Mouse (Mus musculus): ENCODE data around the gene Gm28230. TPM values are rescaled to one million over a fixed set of nuclear protein-coding genes. Genes with fewer than 3 reads are reported as not detected.

The Gm28230 gene
- polyA plus RNA-seq, 1 experiment from 2014 or later = 3.9 TPM

DNA sequence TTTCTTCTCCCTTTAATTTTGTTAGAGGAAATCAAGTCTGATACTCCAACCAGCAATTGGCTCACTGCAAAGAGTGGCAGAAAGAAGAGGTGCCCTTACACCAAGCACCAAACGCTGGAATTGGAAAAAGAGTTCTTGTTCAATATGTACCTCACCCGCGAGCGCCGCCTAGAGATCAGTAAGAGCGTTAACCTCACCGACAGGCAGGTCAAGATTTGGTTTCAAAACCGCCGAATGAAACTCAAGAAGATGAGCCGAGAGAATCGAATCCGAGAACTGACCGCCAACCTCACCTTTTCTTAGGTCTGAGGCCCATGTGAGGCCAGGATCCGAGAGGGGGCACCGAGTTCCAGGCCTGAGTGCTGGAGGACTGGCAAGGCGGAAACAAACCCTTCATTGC lies 32.5 kb upstream of the Gm28230 start:
- under 1% methylated on average over 16 of the region's 16 CpGs for WGBS
- H3K27me3 ChIP-seq (ENCODE audit: control insufficient read depth, insufficient read depth, low read length) = peaks cover 86% of the 10 kb centered on the region

DNA sequence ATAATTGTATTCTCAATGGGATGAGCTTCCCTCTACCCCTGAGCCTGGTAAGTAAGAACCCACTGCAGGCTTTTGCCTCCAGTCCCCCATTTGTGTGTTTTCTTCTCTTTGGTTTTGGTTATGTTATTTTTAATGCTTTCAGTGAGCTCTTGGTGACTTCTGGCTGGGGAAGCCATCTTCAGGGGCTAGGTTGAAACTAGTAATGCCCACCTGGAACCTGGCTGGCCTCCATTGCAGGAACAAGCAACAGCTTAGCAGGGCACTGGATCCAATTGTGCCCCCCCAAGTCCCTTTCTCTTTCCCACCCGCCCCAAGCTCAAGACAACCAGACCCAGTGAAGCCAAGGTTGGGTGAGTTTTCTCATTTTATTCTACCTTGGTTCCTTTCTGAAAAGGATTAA lies 31.1 kb upstream of the Gm28230 start:
- peaks cover 8% of the 10 kb centered on the region; the same call in 1 of the 2 replicates for H3K4me1 ChIP-seq (ENCODE audit: control insufficient read depth, insufficient read depth, low read length)
- H3K27ac ChIP-seq (ENCODE audit: low read depth, low read length) = no peak overlapping the region
- 0% methylated on average over 1 of the region's 1 CpGs for WGBS
- H3K4me3 ChIP-seq (ENCODE audit: low read depth, low read length) = no peak overlapping the region
- no peaks in the 10 kb centered on the region for H3K9me3 ChIP-seq (ENCODE audit: control insufficient read depth, low read length)
- no peak for ATAC-seq (ENCODE audit: insufficient read depth, low FRiP score, low TSS enrichment)
- peaks cover 86% of the 10 kb centered on the region for H3K27me3 ChIP-seq (ENCODE audit: control insufficient read depth, insufficient read depth, low read length)
- no peak for DNase-seq (ENCODE audit: low spot score)
- H3K36me3 ChIP-seq (ENCODE audit: control insufficient read depth, insufficient read depth, low read length) = no peaks in the 10 kb centered on the region
- H3K4me2 ChIP-seq (ENCODE audit: low read depth) = peak overlapping the region; percentile 76
- H3K9ac ChIP-seq (ENCODE audit: low read length) = peak overlapping the region; percentile 89; the same call in 1 of the 2 replicates

More for the DNA sequence above, 32.5 kb upstream of the Gm28230 start:
- DNase-seq (ENCODE audit: low spot score) (peak; percentile 72), ATAC-seq (ENCODE audit: insufficient read depth, low FRiP score, low TSS enrichment) (no peak)
- no peak overlapping the region for H3K27ac ChIP-seq (ENCODE audit: low read depth, low read length)
- H3K4me2 ChIP-seq (ENCODE audit: low read depth) = peak overlapping the region; percentile 76
- H3K9ac ChIP-seq (ENCODE audit: low read length) = peak overlapping the region; percentile 62; the same call in 1 of the 2 replicates
- peak overlapping the region; percentile 46; the same call in 1 of the 2 replicates for H3K4me3 ChIP-seq (ENCODE audit: low read depth, low read length)
- H3K9me3 ChIP-seq (ENCODE audit: control insufficient read depth, low read length) = no peaks in the 10 kb centered on the region
- H3K4me1 ChIP-seq (ENCODE audit: control insufficient read depth, insufficient read depth, low read length) = 0 out of 2 replicates have a peak, but pooled peaks cover 5% of the 10 kb centered on the region
- H3K36me3 ChIP-seq (ENCODE audit: control insufficient read depth, insufficient read depth, low read length) = no peaks in the 10 kb centered on the region

DNA sequence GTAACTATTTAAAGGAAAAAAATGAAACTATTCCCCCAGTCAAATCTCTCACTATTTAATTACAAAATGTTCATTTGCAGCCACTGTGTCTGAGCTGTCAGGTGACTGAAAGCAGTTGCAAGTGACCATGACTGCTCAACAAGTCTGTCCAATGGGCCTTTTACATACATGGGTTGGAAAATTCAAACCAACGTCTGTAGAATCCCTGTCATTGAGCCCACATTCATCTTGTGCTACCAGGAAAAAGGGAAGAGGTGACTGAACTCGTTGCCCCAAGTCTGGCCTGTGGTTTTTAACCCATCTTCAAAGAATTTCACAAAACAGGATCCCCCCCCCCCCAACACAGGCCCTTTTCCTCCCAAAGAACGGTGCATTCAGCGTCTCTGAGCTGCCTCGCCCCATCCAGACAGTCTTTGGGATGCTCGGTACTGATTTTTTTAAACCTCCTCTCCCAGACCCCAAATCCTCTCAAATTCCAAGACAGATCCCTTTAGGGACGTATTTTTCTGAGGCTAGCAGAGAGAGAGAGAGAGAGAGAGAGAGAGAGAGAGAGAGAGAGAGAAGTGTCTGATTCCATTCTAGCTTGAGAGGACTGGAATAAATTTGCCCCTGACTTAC lies 30.6 kb upstream of the Gm28230 start:
- DNase-seq (ENCODE audit: low spot score) = no peak
- no peaks in the 10 kb centered on the region for H3K9me3 ChIP-seq (ENCODE audit: control insufficient read depth, low read length)
- ATAC-seq (ENCODE audit: insufficient read depth, low FRiP score, low TSS enrichment) = no peak
- WGBS = 4% methylated on average over 7 of the region's 7 CpGs
- peak overlapping the region; percentile 63 for H3K4me3 ChIP-seq (ENCODE audit: low read depth, low read length)
- peak overlapping the region; percentile 89 for H3K9ac ChIP-seq (ENCODE audit: low read length)
- peak overlapping the region; percentile 83 for H3K27ac ChIP-seq (ENCODE audit: low read depth, low read length)
- peak overlapping the region; percentile 76 for H3K4me2 ChIP-seq (ENCODE audit: low read depth)
- H3K36me3 ChIP-seq (ENCODE audit: control insufficient read depth, insufficient read depth, low read length) = no peaks in the 10 kb centered on the region
- H3K27me3 ChIP-seq (ENCODE audit: control insufficient read depth, insufficient read depth, low read length) = peaks cover 90% of the 10 kb centered on the region
- peaks cover 8% of the 10 kb centered on the region; the same call in 1 of the 2 replicates for H3K4me1 ChIP-seq (ENCODE audit: control insufficient read depth, insufficient read depth, low read length)

DNA sequence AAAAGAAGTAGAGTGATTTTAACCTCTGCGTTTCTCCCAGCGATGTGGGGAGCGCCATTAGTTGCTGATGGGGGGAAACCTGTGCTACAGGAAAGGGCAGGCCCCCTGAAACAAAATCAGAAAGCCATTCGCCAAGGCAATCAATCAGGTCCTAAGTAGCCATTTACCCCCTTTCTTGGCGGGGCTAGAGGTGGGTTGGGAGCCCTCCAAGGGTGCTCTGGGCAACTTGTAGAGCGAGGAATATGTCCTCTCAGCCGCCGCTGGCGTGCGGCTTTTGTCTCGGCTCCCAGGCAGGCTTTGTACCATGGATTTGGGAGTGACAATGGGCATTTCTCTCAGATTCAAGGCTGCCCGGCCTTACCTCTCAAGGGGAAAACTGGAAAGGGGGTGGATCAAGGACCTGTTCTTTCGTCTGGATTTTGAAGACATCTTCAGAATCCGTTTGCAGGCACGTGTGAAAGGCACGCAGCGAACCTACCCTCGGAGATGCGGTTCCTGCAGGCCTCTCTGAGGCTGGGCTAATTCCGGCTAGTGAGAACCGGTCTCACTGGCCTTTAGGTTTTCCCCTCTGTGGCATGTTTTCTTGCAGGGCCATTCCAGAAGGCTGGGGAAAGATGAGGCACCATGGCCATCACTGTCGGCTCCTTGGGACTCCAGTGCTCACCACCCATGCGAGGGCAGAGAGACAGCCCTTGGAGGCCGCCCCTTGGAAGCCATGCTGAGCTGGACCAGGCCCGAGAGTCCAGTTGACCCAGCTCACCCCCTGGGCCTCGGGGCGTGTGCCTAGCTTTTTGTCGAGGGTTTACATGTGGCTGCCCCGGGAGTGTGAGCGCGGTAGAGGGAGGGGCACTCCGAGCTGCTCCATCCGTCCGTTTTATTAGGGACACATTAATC lies 29.8 kb upstream of the Gm28230 start:
- DNase-seq (ENCODE audit: low spot score) = peak; percentile 56
- Histone ChIP-seq H3K4me2 (ENCODE audit: low read depth) (peak overlapping the region; percentile 76), H3K27ac (ENCODE audit: low read depth, low read length) (peak overlapping the region; percentile 83), H3K9me3 (ENCODE audit: control insufficient read depth, low read length) (no peaks in the 10 kb centered on the region), H3K9ac (ENCODE audit: low read length) (peak overlapping the region; percentile 89), H3K4me1 (ENCODE audit: control insufficient read depth, insufficient read depth, low read length) (peaks cover 8% of the 10 kb centered on the region; the same call in 1 of the 2 replicates), H3K4me3 (ENCODE audit: low read depth, low read length) (peak overlapping the region; percentile 63), H3K27me3 (ENCODE audit: control insufficient read depth, insufficient read depth, low read length) (peaks cover 87% of the 10 kb centered on the region), H3K36me3 (ENCODE audit: control insufficient read depth, insufficient read depth, low read length) (no peaks in the 10 kb centered on the region)
- ATAC-seq (ENCODE audit: insufficient read depth, low FRiP score, low TSS enrichment) = no peak
- WGBS = 1% methylated on average over 34 of the region's 34 CpGs

DNA sequence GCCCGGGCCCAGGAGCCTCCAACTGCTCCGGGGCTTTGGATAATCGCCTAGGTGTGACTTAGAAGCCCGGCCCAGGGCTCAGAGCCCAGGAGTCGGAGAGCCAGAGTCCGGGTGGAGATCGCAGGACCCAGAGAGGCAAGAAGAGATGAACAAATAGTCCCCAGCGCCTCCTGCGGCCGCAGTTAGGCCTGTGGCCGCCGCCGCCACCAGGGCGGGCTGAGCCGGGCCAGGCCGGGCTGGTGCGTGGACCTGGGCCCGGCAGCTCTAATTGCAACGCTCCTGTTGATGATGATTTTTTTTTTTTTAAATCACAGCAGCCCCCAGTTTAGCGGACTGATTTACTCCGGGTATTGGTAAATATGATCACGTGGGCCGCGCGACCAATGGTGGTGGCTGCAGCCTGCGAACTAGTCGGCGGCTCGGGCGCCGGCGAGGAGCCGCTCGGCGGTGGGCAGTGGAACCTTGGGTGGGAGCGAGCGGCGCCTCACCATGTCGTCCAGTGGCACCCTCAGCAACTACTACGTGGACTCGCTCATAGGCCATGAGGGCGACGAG lies 28.9 kb upstream of the Gm28230 start, which contains the start of gene Hoxd9:
Gene Hoxd9, plus strand, starts transcription at position 161 of the 555 bp plus-strand sequence.
- WGBS = under 1% methylated on average over 43 of the region's 43 CpGs

DNA sequence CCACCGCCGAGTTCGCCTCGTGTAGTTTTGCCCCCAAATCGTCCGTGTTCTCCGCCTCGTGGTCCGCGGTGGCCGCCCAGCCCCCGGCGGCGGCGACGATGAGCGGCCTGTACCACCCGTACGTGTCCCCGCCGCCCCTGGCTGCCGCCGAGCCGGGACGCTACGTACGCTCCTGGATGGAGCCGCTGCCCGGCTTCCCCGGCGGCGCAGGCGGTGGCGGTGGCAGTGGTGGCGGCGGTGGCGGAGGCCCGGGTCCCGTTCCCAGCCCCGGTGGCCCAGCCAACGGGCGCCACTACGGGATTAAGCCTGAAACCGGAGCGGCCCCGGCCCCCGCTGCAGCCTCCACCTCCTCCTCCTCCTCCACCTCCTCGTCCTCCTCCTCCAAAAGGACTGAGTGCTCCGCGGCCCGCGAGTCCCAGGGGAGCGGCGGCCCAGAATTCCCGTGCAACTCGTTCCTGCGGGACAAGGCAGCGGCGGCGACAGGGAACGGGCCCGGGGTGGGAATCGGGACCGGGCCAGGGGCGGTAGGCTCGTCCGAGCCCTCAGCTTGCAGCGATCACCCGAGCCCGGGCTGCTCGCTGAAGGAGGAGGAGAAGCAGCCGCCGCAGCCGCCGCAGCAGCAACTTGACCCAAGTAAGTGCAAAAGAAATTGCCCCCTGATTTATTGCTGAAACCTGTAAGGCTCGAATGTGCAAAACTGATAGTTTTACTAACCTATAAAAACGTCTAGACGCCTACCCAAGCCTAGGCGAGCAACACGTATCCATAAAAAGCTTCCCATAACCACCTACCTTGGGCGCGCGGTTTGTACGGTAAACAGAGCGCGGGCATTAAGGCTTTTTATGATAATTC lies 28.1 kb upstream of the Gm28230 start:
- Histone ChIP-seq H3K4me2 (ENCODE audit: low read depth) (peak overlapping the region; percentile 76), H3K36me3 (ENCODE audit: control insufficient read depth, insufficient read depth, low read length) (no peaks in the 10 kb centered on the region), H3K9me3 (ENCODE audit: control insufficient read depth, low read length) (no peaks in the 10 kb centered on the region), H3K4me1 (ENCODE audit: control insufficient read depth, insufficient read depth, low read length) (peaks cover 5% of the 10 kb centered on the region; the same call in 1 of the 2 replicates), H3K27ac (ENCODE audit: low read depth, low read length) (peak overlapping the region; percentile 83), H3K27me3 (ENCODE audit: control insufficient read depth, insufficient read depth, low read length) (peaks cover 73% of the 10 kb centered on the region), H3K9ac (ENCODE audit: low read length) (peak overlapping the region; percentile 89), H3K4me3 (ENCODE audit: low read depth, low read length) (peak overlapping the region; percentile 63)
- DNase-seq (ENCODE audit: low spot score) = peak; percentile 59
- 0 out of 2 replicates have a peak, but pooled peaks have one; percentile 14 for ATAC-seq (ENCODE audit: insufficient read depth, low FRiP score, low TSS enrichment)
- under 1% methylated on average over 66 of the region's 86 CpGs for WGBS

More for the DNA sequence above, 28.9 kb upstream of the Gm28230 start, which contains the start of gene Hoxd9:
- peak; percentile 70 for ATAC-seq (ENCODE audit: insufficient read depth, low FRiP score, low TSS enrichment)
- no peaks in the 10 kb centered on the region for H3K36me3 ChIP-seq (ENCODE audit: control insufficient read depth, insufficient read depth, low read length)
- H3K27ac ChIP-seq (ENCODE audit: low read depth, low read length) = peak within 1 kb of the TSS; percentile 83
- peaks cover 78% of the 10 kb centered on the region for H3K27me3 ChIP-seq (ENCODE audit: control insufficient read depth, insufficient read depth, low read length)
- no peaks in the 10 kb centered on the region for H3K9me3 ChIP-seq (ENCODE audit: control insufficient read depth, low read length)
- peak within 1 kb of the TSS; percentile 76 for H3K4me2 ChIP-seq (ENCODE audit: low read depth)
- H3K4me1 ChIP-seq (ENCODE audit: control insufficient read depth, insufficient read depth, low read length) = peaks cover 5% of the 10 kb centered on the region; the same call in 1 of the 2 replicates
- DNase-seq (ENCODE audit: low spot score) = peak; percentile 77
- H3K9ac ChIP-seq (ENCODE audit: low read length) = peak within 1 kb of the TSS; percentile 89
- H3K4me3 ChIP-seq (ENCODE audit: low read depth, low read length) = peak within 1 kb of the TSS; percentile 63

DNA sequence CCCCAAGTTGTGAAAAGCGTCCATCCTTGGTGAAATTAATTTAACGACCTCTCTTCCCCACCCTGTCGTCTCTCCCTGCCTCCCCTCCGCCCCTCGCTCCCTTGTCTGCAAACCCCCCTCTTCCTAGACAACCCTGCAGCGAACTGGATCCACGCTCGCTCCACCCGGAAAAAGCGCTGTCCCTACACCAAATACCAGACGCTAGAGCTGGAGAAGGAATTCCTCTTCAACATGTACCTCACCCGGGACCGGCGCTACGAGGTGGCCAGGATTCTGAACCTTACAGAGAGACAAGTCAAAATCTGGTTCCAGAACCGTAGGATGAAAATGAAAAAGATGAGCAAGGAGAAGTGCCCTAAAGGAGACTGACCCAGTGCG lies 27.5 kb upstream of the Gm28230 start:
- under 1% methylated on average over 17 of the region's 17 CpGs for WGBS
- H3K36me3 ChIP-seq (ENCODE audit: control insufficient read depth, insufficient read depth, low read length) = no peaks in the 10 kb centered on the region
- peak overlapping the region; percentile 74 for H3K27ac ChIP-seq (ENCODE audit: low read depth, low read length)
- no peaks in the 10 kb centered on the region for H3K9me3 ChIP-seq (ENCODE audit: control insufficient read depth, low read length)
- peaks cover 8% of the 10 kb centered on the region; the same call in 1 of the 2 replicates for H3K4me1 ChIP-seq (ENCODE audit: control insufficient read depth, insufficient read depth, low read length)
- peaks cover 71% of the 10 kb centered on the region for H3K27me3 ChIP-seq (ENCODE audit: control insufficient read depth, insufficient read depth, low read length)
- H3K4me2 ChIP-seq (ENCODE audit: low read depth) = peak overlapping the region; percentile 76
- H3K9ac ChIP-seq (ENCODE audit: low read length) = peak overlapping the region; percentile 89
- ATAC-seq (ENCODE audit: insufficient read depth, low FRiP score, low TSS enrichment) (no peak), DNase-seq (ENCODE audit: low spot score) (peak; percentile 49)
- H3K4me3 ChIP-seq (ENCODE audit: low read depth, low read length) = peak overlapping the region; percentile 63

Measured in neural tube, embryonic 11.5 days (tissue).